Mouse (Mus musculus) adrenal gland, postnatal 36 days (tissue): ENCODE data around the gene Cnot4. TPM values are rescaled to one million over a fixed set of nuclear protein-coding genes. Genes with fewer than 3 reads are reported as not detected.
"Not testable (repeated sequence)": the region's sequence is repeated elsewhere in the genome, so short reads cannot be mapped to it uniquely, and the experiment has no call there.

Experiments
- DNase-seq, 2 experiments: peaks; one replicate each; pipeline ENCODE4 v3.0.0; 2021; ENCODE audit warnings: mixed read lengths in 1 of 2
- long read RNA-seq, 2 experiments: library from polyadenylated mRNA; stranded (forward); transcript quantifications; one replicate each; pipeline ENCODE4 v2.0.0; 2021; ENCODE audit warnings: borderline sequencing depth in 2 of 2
- total RNA-seq, 2 experiments: library from RNA; stranded (reverse); gene quantifications; 2 replicates each; pipeline ENCODE4 v1.2.3; 2021

Gene Cnot4
- total RNA-seq, result 10 to 100 TPM; 23.3 to 33.5 TPM
- long read RNA-seq, experiment 1, partial matches to known transcripts, result 5 of 6 reads
- long read RNA-seq, experiment 1, other reads (novel, unspliced or antisense), result 1 of 6 reads
- long read RNA-seq, experiment 2, partial matches to known transcripts, result 3 of 5 reads
- long read RNA-seq, experiment 2, other reads (novel, unspliced or antisense), result 0 of 5 reads

GRCm38 (mm10) chr6:35133579-35134488, at the start of gene Cnot4:
TSS of gene Cnot4 (minus strand) at chr6:35133724.
- DNase-seq, result peak; percentile 99

GRCm38 (mm10) chr6:35179299-35179698, 45.8 kb upstream of the Cnot4 start:
- DNase-seq, result not testable (repeated sequence)

GRCm38 (mm10) chr6:35177650-35178272, 44.2 kb upstream of the Cnot4 start:
- DNase-seq, result peak; percentile 54 to 58

GRCm38 (mm10) chr6:35176979-35177649, 43.6 kb upstream of the Cnot4 start, which contains the start of gene Nup205:
TSS of gene Nup205 (plus strand) at chr6:35177421.
- DNase-seq, result peak; percentile 84 to 88

- no peak for DNase-seq
These were observed 39.7 kb upstream of the Cnot4 start for GRCm38 (mm10) chr6:35173181-35173580.

- DNase-seq, result not testable (repeated sequence)
These were observed 38.5 kb upstream of the Cnot4 start for GRCm38 (mm10) chr6:35172028-35172427.

GRCm38 (mm10) chr6:35169250-35169649, 35.7 kb upstream of the Cnot4 start:
- no peak for DNase-seq

GRCm38 (mm10) chr6:35154540-35154939, 21.0 kb upstream of the Cnot4 start:
- DNase-seq, result no peak

- DNase-seq, result no peak
These were observed 14.3 kb upstream of the Cnot4 start for GRCm38 (mm10) chr6:35147726-35148422.

GRCm38 (mm10) chr6:35145569-35145968, 12.0 kb upstream of the Cnot4 start:
- no peak for DNase-seq

GRCm38 (mm10) chr6:35140351-35140750, 6.8 kb upstream of the Cnot4 start:
- no peak for DNase-seq

GRCm38 (mm10) chr6:35134844-35135243, 1.3 kb upstream of the Cnot4 start:
- DNase-seq, result no peak

GRCm38 (mm10) chr6:35133246-35133578, 312 bp downstream of the Cnot4 start:
- DNase-seq, result no peak

GRCm38 (mm10) chr6:35132806-35133205, 718 bp downstream of the Cnot4 start:
- peak; percentile 17 to 22 for DNase-seq

GRCm38 (mm10) chr6:35122488-35122887, 11.0 kb downstream of the Cnot4 start:
- no peak for DNase-seq

GRCm38 (mm10) chr6:35121925-35122324, 11.6 kb downstream of the Cnot4 start:
- DNase-seq, result no peak

GRCm38 (mm10) chr6:35102457-35102856, 31.1 kb downstream of the Cnot4 start:
- DNase-seq, result no peak

GRCm38 (mm10) chr6:35084927-35085326, 48.6 kb downstream of the Cnot4 start:
- no peak for DNase-seq

GRCm38 (mm10) chr6:35075148-35075547, 58.4 kb downstream of the Cnot4 start:
- DNase-seq, result no peak

- DNase-seq, result no peak
These were observed 62.3 kb downstream of the Cnot4 start for GRCm38 (mm10) chr6:35071261-35071660.

GRCm38 (mm10) chr6:35062446-35062845, 71.1 kb downstream of the Cnot4 start:
- DNase-seq, result no peak

- DNase-seq, result no peak
These were observed 90.4 kb downstream of the Cnot4 start for GRCm38 (mm10) chr6:35043127-35043526.
